Mouse (Mus musculus): ENCODE results near the gene Isyna1.

Isyna1 gene

GRCm38 (mm10) chr8:70622220-70622619 is 28.0 kb downstream of the Isyna1 start:
- no peak for DNase-seq (ENCODE audit: low read depth)

DNA sequence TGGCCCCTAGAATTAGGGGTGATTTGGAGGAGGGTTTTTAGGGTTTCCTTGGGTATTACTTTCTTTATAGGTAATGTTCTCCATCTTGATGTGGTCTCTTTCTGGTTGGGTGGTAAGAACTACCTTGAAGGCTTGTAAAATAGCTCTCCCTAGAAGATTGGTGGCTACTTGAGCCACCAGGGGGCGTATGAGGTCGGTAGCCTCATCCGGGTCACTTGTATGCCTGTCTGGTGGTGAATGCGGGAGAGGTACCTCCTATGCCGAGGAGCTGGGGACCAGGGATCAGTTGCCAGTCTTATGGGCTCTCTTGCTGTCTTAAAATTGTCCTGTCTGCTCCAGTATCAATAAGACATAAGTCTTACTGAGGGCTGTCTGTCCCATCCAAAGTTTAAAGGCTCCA is 30.9 kb downstream of the Isyna1 start:
- no peak for DNase-seq (ENCODE audit: low read depth)

DNA sequence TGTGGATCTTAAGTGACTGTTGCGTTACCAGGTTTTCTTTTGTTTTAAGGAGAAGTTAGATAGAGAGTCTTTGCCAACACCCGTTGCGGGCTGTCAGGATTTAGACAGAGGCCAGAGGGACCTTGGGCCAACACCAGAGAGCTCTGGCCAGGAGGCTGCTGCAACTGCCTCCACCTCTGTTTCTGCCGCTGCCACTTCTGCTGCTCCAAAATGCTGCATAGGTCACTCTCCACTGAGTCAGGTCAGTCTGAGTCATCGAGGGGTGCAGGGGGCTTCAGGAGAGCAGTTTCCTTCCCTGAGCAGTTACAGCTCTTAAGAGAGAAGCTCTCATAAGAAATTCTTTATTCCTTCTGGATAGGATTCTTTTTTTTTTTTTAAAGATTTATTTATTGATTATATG is 32.9 kb downstream of the Isyna1 start:
- no peak for DNase-seq (ENCODE audit: low read depth)

GRCm38 (mm10) chr8:70628986-70629490 is 34.9 kb downstream of the Isyna1 start:
- no peak for DNase-seq (ENCODE audit: low read depth)

- no peak for DNase-seq (ENCODE audit: low read depth)
These were observed 35.7 kb downstream of the Isyna1 start for GRCm38 (mm10) chr8:70629574-70630531.

DNA sequence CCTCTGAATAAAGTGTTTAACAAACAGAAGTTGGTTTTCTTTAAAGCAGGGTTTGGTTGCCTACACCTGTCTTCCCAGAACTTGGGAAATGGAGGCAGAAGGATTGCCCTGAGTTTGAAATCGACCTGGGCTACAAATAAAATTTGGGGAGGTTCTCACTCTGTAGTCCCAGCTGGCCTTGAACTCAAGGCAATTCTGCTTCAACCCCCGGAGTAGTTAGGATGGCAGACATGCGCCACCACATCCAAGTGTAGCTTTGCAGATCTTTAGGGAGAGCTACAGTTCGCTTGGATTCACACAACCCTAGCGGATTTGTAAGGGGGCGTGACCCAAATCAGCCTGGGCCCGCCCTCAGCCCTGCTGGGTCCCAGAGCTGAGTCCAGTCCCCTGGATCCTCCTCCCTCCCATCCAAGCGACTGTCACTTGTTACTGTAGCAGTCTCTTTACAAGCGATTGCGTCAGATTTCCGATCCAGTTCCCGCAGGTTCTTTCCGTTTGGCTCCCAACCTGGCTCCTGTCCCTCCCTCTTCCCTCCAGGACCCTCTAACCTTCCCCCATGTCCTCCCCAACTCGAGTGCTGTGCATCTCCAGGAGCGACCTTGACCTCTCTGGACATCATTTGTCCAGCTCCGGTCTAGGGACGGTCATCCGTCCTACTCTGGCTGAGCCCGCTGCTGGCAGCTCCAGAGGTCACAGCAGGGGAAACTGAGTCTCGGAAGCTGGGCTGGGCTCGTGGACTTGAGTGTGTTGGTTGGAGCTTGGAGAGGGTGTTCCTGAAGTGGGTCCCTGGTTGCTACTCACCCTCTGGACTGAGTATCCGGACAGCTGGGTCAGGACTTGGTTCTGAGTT is 36.6 kb downstream of the Isyna1 start:
- DNase-seq (ENCODE audit: low read depth) = no peak

GRCm38 (mm10) chr8:70631436-70631835 is 37.3 kb downstream of the Isyna1 start:
- no peak for DNase-seq (ENCODE audit: low read depth)

DNA sequence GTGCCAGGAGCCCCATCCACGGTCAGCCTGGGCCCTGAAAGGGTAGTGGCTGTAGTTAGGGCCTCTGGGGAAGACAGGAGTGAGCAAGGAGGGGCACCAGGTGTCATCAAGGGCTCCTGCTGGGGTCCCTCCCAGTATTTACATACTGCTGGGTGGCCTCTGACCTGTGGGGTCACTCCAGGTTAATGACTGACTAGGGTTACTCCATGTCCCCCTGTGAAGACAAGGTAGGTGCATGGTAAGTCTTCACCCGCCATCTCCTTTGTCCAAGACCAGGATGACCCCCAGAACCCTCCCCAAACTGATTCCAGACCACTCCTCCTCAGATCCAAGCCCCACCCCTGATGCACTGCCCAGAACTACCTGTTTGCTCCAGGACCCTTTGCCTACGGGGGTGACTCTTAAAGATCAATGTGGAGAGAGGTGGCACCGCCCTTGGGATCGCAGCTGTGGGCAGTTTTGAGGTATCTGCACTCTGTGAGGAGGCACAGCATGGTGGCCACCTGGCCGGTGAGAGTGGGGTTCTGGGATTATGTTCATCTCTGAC is 38.2 kb downstream of the Isyna1 start, which contains the start of gene Gdf15:
Gene Gdf15 (minus strand): TSS at position 111 of the 547 bp plus-strand sequence.
- DNase-seq (ENCODE audit: low read depth) = no peak

GRCm38 (mm10) chr8:70634066-70634465 is 39.9 kb downstream of the Isyna1 start:
- no peak for DNase-seq (ENCODE audit: low read depth)

- DNase-seq (ENCODE audit: low read depth) = no peak
These were observed 41.4 kb downstream of the Isyna1 start for GRCm38 (mm10) chr8:70635527-70635926.

DNA sequence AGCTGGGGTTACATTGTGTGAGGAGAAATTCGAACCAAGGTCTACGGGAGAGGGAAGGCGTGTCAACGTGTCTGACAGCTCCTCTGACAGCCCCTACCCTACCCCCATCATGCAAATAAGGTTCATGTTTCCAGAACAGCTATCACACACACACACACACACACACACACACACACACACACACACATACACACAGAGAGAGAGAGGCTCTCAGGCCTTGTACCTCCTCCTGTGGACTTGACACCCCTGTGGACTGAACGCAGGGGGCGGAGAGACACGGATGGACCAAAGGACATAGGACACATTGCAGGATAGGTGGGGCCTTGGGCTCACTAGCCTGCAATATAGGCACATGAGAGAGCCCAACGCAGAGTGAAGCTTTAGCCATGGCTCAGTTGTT is 42.7 kb downstream of the Isyna1 start:
- no peak for DNase-seq (ENCODE audit: low read depth)

GRCm38 (mm10) chr8:70638752-70639151 is 44.6 kb downstream of the Isyna1 start:
- DNase-seq (ENCODE audit: low read depth) = no peak

GRCm38 (mm10) chr8:70643019-70643418 is 48.8 kb downstream of the Isyna1 start:
- DNase-seq (ENCODE audit: low read depth) = no peak

- no peak for DNase-seq (ENCODE audit: low read depth)
These were observed 49.9 kb downstream of the Isyna1 start for GRCm38 (mm10) chr8:70644065-70644464.

DNA sequence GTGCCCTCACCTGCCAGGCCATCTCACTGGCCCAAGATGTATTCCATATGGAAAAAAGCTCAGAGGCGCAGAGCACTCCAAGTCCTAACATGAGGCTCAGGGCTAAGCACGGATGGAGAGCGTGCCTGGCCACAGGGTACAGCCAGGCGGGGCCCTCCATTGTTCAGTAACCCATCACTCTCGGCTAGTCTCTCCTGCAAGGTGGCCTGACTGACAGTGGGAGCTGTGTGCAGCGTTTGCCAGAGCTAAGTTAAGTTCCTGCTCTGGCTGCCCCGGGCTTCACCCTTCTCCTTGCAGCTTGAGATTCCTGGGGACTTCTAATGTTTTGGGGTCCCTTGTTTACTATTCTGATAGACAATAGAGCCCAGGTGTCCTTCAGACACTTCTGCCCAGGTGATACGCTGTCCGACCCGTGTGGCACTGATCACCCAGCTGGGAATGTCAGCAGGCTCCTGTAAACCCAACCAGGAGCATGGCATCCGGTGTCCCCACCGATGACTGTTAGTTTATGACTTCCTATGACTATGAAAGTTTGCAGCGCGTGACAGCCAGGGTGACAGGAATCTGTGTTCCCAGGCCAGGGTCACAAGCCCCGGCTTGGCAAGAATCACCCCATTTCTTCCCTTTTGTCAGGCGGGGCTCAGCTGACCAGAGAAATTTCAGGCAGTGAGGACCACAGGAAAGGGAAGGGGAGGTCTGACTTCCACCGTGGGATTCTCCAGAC is 51.5 kb downstream of the Isyna1 start:
- DNase-seq (ENCODE audit: low read depth) = no peak

GRCm38 (mm10) chr8:70646369-70646768 is 52.2 kb downstream of the Isyna1 start:
- DNase-seq (ENCODE audit: low read depth) = no peak

DNA sequence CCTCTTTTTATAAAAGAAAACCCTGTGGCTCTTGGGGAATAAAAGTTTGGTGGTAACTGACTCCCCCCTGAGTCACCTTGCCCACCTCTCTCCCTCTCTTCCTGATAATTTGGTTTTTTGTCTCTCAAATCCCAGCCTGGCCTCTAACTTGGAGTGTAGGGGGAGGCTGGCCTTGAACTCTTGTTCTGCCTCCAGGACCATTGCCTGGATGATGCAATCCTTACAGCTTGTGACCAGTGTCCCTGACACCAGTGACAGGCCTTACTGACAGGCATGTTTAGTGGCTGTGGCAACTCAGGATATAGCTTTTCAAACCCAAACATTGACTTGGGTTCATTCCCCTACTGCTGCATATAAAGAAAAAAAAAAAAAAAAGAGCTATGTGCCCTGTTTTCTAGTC is 52.6 kb downstream of the Isyna1 start:
- no peak for DNase-seq (ENCODE audit: low read depth)

Measured in c-Kit-positive CD71-negative TER-119-negative erythroid progenitor cells, embryonic 14.5 days (primary cell).